Mouse (Mus musculus): ENCODE results near the gene Akap6. TPM values are rescaled to one million over a fixed set of nuclear protein-coding genes. Genes with fewer than 3 reads are reported as not detected.
A peak's percentile ranks its signal among the peaks of the same experiment; 100 is the strongest.
"Not testable (repeated sequence)": the region's sequence is repeated elsewhere in the genome, so short reads cannot be mapped to it uniquely, and the experiment has no call there.

The Akap6 gene
- total RNA-seq, 2 experiments from 2014 or later: 174 to 175 TPM

- intact Hi-C loops (cut with DNase I): loop anchor here (5.0 kb wide), 2 partner anchors 73 to 128 kb away; no protein-coding TSS in a partner anchor
- no peak for DNase-seq (ENCODE audit: low spot score in 2 of 2)
Observed at GRCm38 (mm10) chr12:52704081-52704480, 4.9 kb downstream of the Akap6 start.

GRCm38 (mm10) chr12:52704810-52705209 lies 5.6 kb downstream of the Akap6 start:
- no peak for DNase-seq (ENCODE audit: low spot score in 2 of 2)
- intact Hi-C loops (cut with DNase I): loop anchor here (5.0 kb wide), 2 partner anchors 72 to 127 kb away; no protein-coding TSS in a partner anchor

- intact Hi-C loops (cut with DNase I): no loop called here
- DNase-seq (ENCODE audit: low spot score in 2 of 2): no peak
Observed at GRCm38 (mm10) chr12:52711382-52711781, 12.2 kb downstream of the Akap6 start.

- DNase-seq (ENCODE audit: low spot score in 2 of 2): no peak
- intact Hi-C loops (cut with DNase I): no loop called here
Observed at GRCm38 (mm10) chr12:52711857-52712640, 12.9 kb downstream of the Akap6 start.

- DNase-seq (ENCODE audit: low spot score in 2 of 2): no peak
- intact Hi-C loops (cut with DNase I): no loop called here
Observed at GRCm38 (mm10) chr12:52718392-52718791, 19.2 kb downstream of the Akap6 start.

- DNase-seq (ENCODE audit: low spot score in 2 of 2): peak in 1 of 2 experiments; percentile 26
Observed at GRCm38 (mm10) chr12:52719232-52719631, 20.0 kb downstream of the Akap6 start.

GRCm38 (mm10) chr12:52719681-52720080 lies 20.5 kb downstream of the Akap6 start:
- intact Hi-C loops (cut with DNase I): no loop called here
- DNase-seq (ENCODE audit: low spot score in 2 of 2): no peak

More at GRCm38 (mm10) chr12:52719232-52719631, 20.0 kb downstream of the Akap6 start:
- intact Hi-C loops (cut with DNase I): no loop called here

GRCm38 (mm10) chr12:52724039-52724615 lies 24.9 kb downstream of the Akap6 start:
- intact Hi-C loops (cut with DNase I); DNase-seq (ENCODE audit: low spot score in 2 of 2): not testable (repeated sequence)

GRCm38 (mm10) chr12:52726434-52727231 lies 27.4 kb downstream of the Akap6 start:
- DNase-seq (ENCODE audit: low spot score in 2 of 2): no peak
- intact Hi-C loops (cut with DNase I): no loop called here

GRCm38 (mm10) chr12:52729396-52729795 lies 30.2 kb downstream of the Akap6 start:
- intact Hi-C loops (cut with DNase I): no loop called here
- DNase-seq (ENCODE audit: low spot score in 2 of 2): no peak

GRCm38 (mm10) chr12:52735161-52735560 lies 36.0 kb downstream of the Akap6 start:
- not testable (repeated sequence) for DNase-seq (ENCODE audit: low spot score in 2 of 2)

GRCm38 (mm10) chr12:52737151-52737550 lies 38.0 kb downstream of the Akap6 start:
- no peak for DNase-seq (ENCODE audit: low spot score in 2 of 2)
- intact Hi-C loops (cut with DNase I): no loop called here

More at GRCm38 (mm10) chr12:52735161-52735560, 36.0 kb downstream of the Akap6 start:
- intact Hi-C loops (cut with DNase I): not testable (repeated sequence)

- DNase-seq (ENCODE audit: low spot score in 2 of 2): no peak
Observed at GRCm38 (mm10) chr12:52739326-52739725, 40.1 kb downstream of the Akap6 start.

GRCm38 (mm10) chr12:52741801-52742200 lies 42.6 kb downstream of the Akap6 start:
- intact Hi-C loops (cut with DNase I): no loop called here
- peak in 1 of 2 experiments; percentile 26 for DNase-seq (ENCODE audit: low spot score in 2 of 2)

More at GRCm38 (mm10) chr12:52739326-52739725, 40.1 kb downstream of the Akap6 start:
- intact Hi-C loops (cut with DNase I): no loop called here

GRCm38 (mm10) chr12:52750006-52750405 lies 50.8 kb downstream of the Akap6 start:
- intact Hi-C loops (cut with DNase I): no loop called here
- DNase-seq (ENCODE audit: low spot score in 2 of 2): no peak

GRCm38 (mm10) chr12:52755649-52756048 lies 56.5 kb downstream of the Akap6 start:
- no peak for DNase-seq (ENCODE audit: low spot score in 2 of 2)

GRCm38 (mm10) chr12:52757881-52758280 lies 58.7 kb downstream of the Akap6 start:
- no peak for DNase-seq (ENCODE audit: low spot score in 2 of 2)

More at GRCm38 (mm10) chr12:52755649-52756048, 56.5 kb downstream of the Akap6 start:
- intact Hi-C loops (cut with DNase I): no loop called here

GRCm38 (mm10) chr12:52764046-52764445 lies 64.9 kb downstream of the Akap6 start:
- intact Hi-C loops (cut with DNase I): no loop called here
- no peak for DNase-seq (ENCODE audit: low spot score in 2 of 2)

More at GRCm38 (mm10) chr12:52757881-52758280, 58.7 kb downstream of the Akap6 start:
- intact Hi-C loops (cut with DNase I): no loop called here

GRCm38 (mm10) chr12:52764810-52765209 lies 65.6 kb downstream of the Akap6 start:
- intact Hi-C loops (cut with DNase I): no loop called here
- DNase-seq (ENCODE audit: low spot score in 2 of 2): no peak

- DNase-seq (ENCODE audit: low spot score in 2 of 2): no peak
- intact Hi-C loops (cut with DNase I): no loop called here
Observed at GRCm38 (mm10) chr12:52769561-52769960, 70.4 kb downstream of the Akap6 start.

Measured in left cerebral cortex, postnatal 36 days (tissue).